Mouse (Mus musculus) ES-E14 (cell line): ENCODE measurements around the gene Ptger4. TPM values are rescaled to one million over a fixed set of nuclear protein-coding genes. Genes with fewer than 3 reads are reported as not detected.
A peak's percentile ranks its signal among the peaks of the same experiment; 100 is the strongest.

ENCODE experiments used
- DNase-seq: peaks from one replicate; pipeline ENCODE4 v3.0.0-alpha.2; 2013; ENCODE audit warnings: low read depth, low spot score
- H3K27ac ChIP-seq: 2 replicates; pipeline ENCODE4 v1.5.1; 2012; ENCODE audit warnings: low read depth, mild to moderate bottlenecking, low read length, moderate library complexity, mixed read lengths; ENCODE audit not compliant: poor library complexity, insufficient read depth, severe bottlenecking
- H3K36me3 ChIP-seq: 2 replicates; pipeline ENCODE4 v1.6.1; 2012; ENCODE audit warnings: mild to moderate bottlenecking, low read length, moderate library complexity, mixed read lengths; ENCODE audit not compliant: control insufficient read depth, poor library complexity, insufficient read depth, severe bottlenecking
- H3K4me1 ChIP-seq, 2 experiments: fragments of 150-350 bp in 1 of 2; sonication (generic) in 1 of 2; 2 replicates each; pipeline ENCODE4 v1.6.1; 2012; ENCODE audit warnings: low read length in 2 of 2, mild to moderate bottlenecking in 1 of 2, mixed read lengths in 1 of 2; ENCODE audit not compliant: control insufficient read depth in 2 of 2, insufficient read depth in 2 of 2, poor library complexity in 1 of 2
- H3K4me3 ChIP-seq, 2 experiments: fragments of 150-350 bp in 1 of 2; sonication (generic) in 1 of 2; 2 replicates each; pipeline ENCODE4 v1.5.1; 2012; ENCODE audit warnings: low read length in 2 of 2, low read depth in 1 of 2, mild to moderate bottlenecking in 1 of 2, mixed read lengths in 1 of 2; ENCODE audit not compliant: insufficient read depth in 1 of 2, poor library complexity in 1 of 2, severe bottlenecking in 1 of 2
- H3K9ac ChIP-seq: 2 replicates; pipeline ENCODE4 v1.6.1; 2012; ENCODE audit warnings: low read depth, mild to moderate bottlenecking, low read length, mixed read lengths; ENCODE audit not compliant: poor library complexity, insufficient read depth, severe bottlenecking
- H3K9me3 ChIP-seq: fragments of 150-350 bp; sonication (generic); 2 replicates; pipeline ENCODE4 v1.6.1; 2012; ENCODE audit warnings: low read depth, mild to moderate bottlenecking, low read length; ENCODE audit not compliant: control insufficient read depth, insufficient read depth
- CHD2 ChIP-seq: IDR thresholded peaks from 2 replicates; pipeline ENCODE4 v1.6.1; 2014; ENCODE audit warnings: mild to moderate bottlenecking, low read depth, low read length, inconsistent platforms
- HCFC1 ChIP-seq: IDR thresholded peaks from 2 replicates; pipeline ENCODE4 v1.6.1; 2012; ENCODE audit warnings: low read length, inconsistent platforms, borderline replicate concordance; ENCODE audit not compliant: insufficient read depth
- MAFK ChIP-seq: IDR thresholded peaks from 2 replicates; pipeline ENCODE4 v1.6.1; 2014; ENCODE audit warnings: mild to moderate bottlenecking, low read depth, low read length, inconsistent platforms; ENCODE audit not compliant: insufficient read depth
- ZC3H11A ChIP-seq: IDR thresholded peaks from 2 replicates; pipeline ENCODE4 v1.6.1; 2012; ENCODE audit warnings: low read depth, mild to moderate bottlenecking, inconsistent platforms, low read length, borderline replicate concordance
- ZNF384 ChIP-seq: IDR thresholded peaks from 2 replicates; pipeline ENCODE4 v1.6.1; 2012; ENCODE audit warnings: low read depth, low read length, inconsistent platforms
- in situ Hi-C, 2 experiments: fragments of 600-800 bp; cut with MboI; formaldehyde crosslinking; loops; one replicate each; pipeline ENCODE4 v1.15.1; 2025; ENCODE audit warnings: low sequenced_read_pairs in 2 of 2, inconsistent platforms in 1 of 2; ENCODE audit not compliant: unreplicated experiment in 2 of 2
- total RNA-seq: library from RNA; depleted of rRNA; stranded (reverse); fragments of 300-350 nt; gene quantifications from 2 replicates; pipeline ENCODE4 v1.2.3, GENCODE M21; 2012

Ptger4 gene
- total RNA-seq, 1 experiment, result 2.0 TPM

- Histone ChIP-seq H3K4me3 (no peak overlapping the region), H3K9me3 (no peaks in the 10 kb centered on the region), H3K9ac (no peak overlapping the region), H3K36me3 (no peaks in the 10 kb centered on the region), H3K4me1 (no peaks in the 10 kb centered on the region), H3K27ac (no peak overlapping the region)
- DNase-seq, result no peak
- in situ Hi-C loops, result no loop called here
- no peak for TF ChIP-seq ZNF384
- no peak for TF ChIP-seq CHD2
- no peak for TF ChIP-seq MAFK
- TF ChIP-seq HCFC1, result no peak
- no peak for TF ChIP-seq ZC3H11A
These were observed 17.0 kb upstream of the Ptger4 start for GRCm38 (mm10) chr15:5261004-5261403.

- H3K9ac ChIP-seq, result no peak overlapping the region
- in situ Hi-C loops, result no loop called here
- H3K36me3 ChIP-seq, result no peaks in the 10 kb centered on the region
- H3K27ac ChIP-seq, result no peak overlapping the region
- DNase-seq, result no peak
- no peaks in the 10 kb centered on the region for H3K9me3 ChIP-seq
- no peaks in the 10 kb centered on the region for H3K4me1 ChIP-seq
- H3K4me3 ChIP-seq, result no peak overlapping the region
- TF ChIP-seq MAFK (no peak), ZC3H11A (no peak), ZNF384 (no peak), CHD2 (no peak), HCFC1 (no peak)
These were observed 16.2 kb upstream of the Ptger4 start for GRCm38 (mm10) chr15:5260183-5260582.

GRCm38 (mm10) chr15:5250182-5250581 lies 6.2 kb upstream of the Ptger4 start:
- Histone ChIP-seq H3K36me3 (no peaks in the 10 kb centered on the region), H3K9me3 (no peaks in the 10 kb centered on the region), H3K9ac (no peak overlapping the region), H3K4me1 (no peaks in the 10 kb centered on the region), H3K27ac (no peak overlapping the region), H3K4me3 (no peak overlapping the region)
- DNase-seq, result no peak
- in situ Hi-C loops, result no loop called here
- TF ChIP-seq MAFK, result no peak
- TF ChIP-seq ZNF384, result no peak
- no peak for TF ChIP-seq HCFC1
- no peak for TF ChIP-seq CHD2
- no peak for TF ChIP-seq ZC3H11A

- in situ Hi-C loops, result loop anchor here (25.0 kb wide), 2 partner anchors 844 to 969 kb away; no protein-coding TSS in a partner anchor
- TF ChIP-seq HCFC1, result no peak
- no peak for TF ChIP-seq CHD2
- no peak for TF ChIP-seq ZC3H11A
- TF ChIP-seq MAFK, result no peak
- TF ChIP-seq ZNF384, result no peak
- no peak for DNase-seq
These were observed 690 bp downstream of the Ptger4 start for GRCm38 (mm10) chr15:5243036-5243958.

More at GRCm38 (mm10) chr15:5243036-5243958, 690 bp downstream of the Ptger4 start:
- no peaks in the 10 kb centered on the region for H3K36me3 ChIP-seq
- 0 out of 2 replicates have a peak overlapping the region, but pooled peaks have one; percentile 13 for H3K9ac ChIP-seq
- peak overlapping the region; percentile 71 to 97 for H3K4me3 ChIP-seq
- H3K4me1 ChIP-seq, result peaks cover 0 to 9% of the 10 kb centered on the region in 2 experiments; a peak in 1 of 4 replicates
- H3K9me3 ChIP-seq, result no peaks in the 10 kb centered on the region
- no peak overlapping the region for H3K27ac ChIP-seq
